Mouse (Mus musculus) hindbrain, postnatal 0 days (tissue): ENCODE measurements around the gene Mphosph9. TPM values are rescaled to one million over a fixed set of nuclear protein-coding genes. Genes with fewer than 3 reads are reported as not detected.

Source experiments
- ATAC-seq: fragments of 200-750 bp; cut with Nextera tagmentation; 2 replicates; pipeline ENCODE4 v1.8.0; 2017; ENCODE audit warnings: mild to moderate bottlenecking, moderate TSS enrichment, moderate library complexity
- DNase-seq: peaks from one replicate; pipeline ENCODE4 v3.0.0-alpha.2; 2015; ENCODE audit warnings: low spot score
- H3K27ac ChIP-seq: fragments of 300-500 bp; sonication (generic); 2 replicates; pipeline ENCODE4 v1.5.1; 2014; ENCODE audit warnings: mild to moderate bottlenecking
- H3K27me3 ChIP-seq: fragments of 300-500 bp; sonication (generic); 2 replicates; pipeline ENCODE4 v1.6.1; 2014; ENCODE audit warnings: low read length, mixed read lengths; ENCODE audit not compliant: insufficient read depth
- H3K36me3 ChIP-seq: fragments of 300-500 bp; sonication (generic); 2 replicates; pipeline ENCODE4 v1.6.1; 2014; ENCODE audit warnings: low read length, mixed read lengths; ENCODE audit not compliant: insufficient read depth
- H3K4me1 ChIP-seq: fragments of 300-500 bp; sonication (generic); 2 replicates; pipeline ENCODE4 v1.6.1; 2014; ENCODE audit warnings: antibody characterized with exemption, low read length, mixed read lengths; ENCODE audit not compliant: insufficient read depth
- H3K4me2 ChIP-seq: fragments of 300-500 bp; sonication (generic); 2 replicates; pipeline ENCODE4 v1.6.1; 2014; ENCODE audit warnings: low read depth, mild to moderate bottlenecking, low read length, moderate library complexity, mixed read lengths
- H3K4me3 ChIP-seq: fragments of 300-500 bp; sonication (generic); 2 replicates; pipeline ENCODE4 v1.5.1; 2014; ENCODE audit warnings: low read length
- H3K9ac ChIP-seq: fragments of 300-500 bp; sonication (generic); replicated peaks from 2 replicates; pipeline ENCODE4 v1.6.1; 2014; ENCODE audit warnings: mild to moderate bottlenecking, low read length, moderate library complexity, mixed read lengths
- H3K9me3 ChIP-seq: fragments of 300-500 bp; sonication (generic); 2 replicates; pipeline ENCODE4 v1.6.1; 2016; ENCODE audit warnings: low read length, mixed read lengths
- CTCF ChIP-seq: IDR thresholded peaks from 2 replicates; pipeline ENCODE4 v1.5.1; 2016; ENCODE audit warnings: antibody characterized with exemption, control low read depth, low read depth
- WGBS: fragments of 180-500 bp; shearing (Covaris S2); extraction: QIAGEN DNeasy Blood & Tissue Kit; methylation state at CpG from one replicate; pipeline ENCODE4 v1.1.7; 2014; 5-methylcytosine and 5-hydroxymethylcytosine counted together
- polyA plus RNA-seq: library from polyadenylated mRNA; unstranded; fragments of >200 nt; fragmentation: Nextera tagmentation; extraction: Ambion mirVana; gene quantifications from 2 replicates; pipeline ENCODE4 v1.2.1, GENCODE M21; 2015
- total RNA-seq: library from RNA; depleted of rRNA; stranded (reverse); fragments of >200 nt; gene quantifications from 2 replicates; pipeline ENCODE4 v1.2.3, GENCODE M21; 2014

Gene Mphosph9
- total and polyA plus RNA-seq, 2 experiments from 2014 or later = 9.2 to 20.7 TPM

GRCm38 (mm10) chr5:124353726-124354547 is 26.2 kb upstream of the Mphosph9 start:
- no peaks in the 10 kb centered on the region for H3K27me3 ChIP-seq
- DNase-seq (peak; percentile 69), ATAC-seq (no peak)
- no peaks in the 10 kb centered on the region for H3K9me3 ChIP-seq
- H3K4me1 ChIP-seq = peaks cover 14% of the 10 kb centered on the region
- TF ChIP-seq CTCF = no peak; the same call in 1 of the 2 replicates
- WGBS = under 1% methylated on average over 48 of the region's 132 CpGs
- H3K27ac ChIP-seq = peak overlapping the region; percentile 98
- H3K4me2 ChIP-seq = peak overlapping the region; percentile 90
- H3K36me3 ChIP-seq = peaks cover 2% of the 10 kb centered on the region; the same call in 1 of the 2 replicates
- peak overlapping the region; percentile 96 for H3K4me3 ChIP-seq
- H3K9ac ChIP-seq = peak overlapping the region; percentile 98

GRCm38 (mm10) chr5:124353011-124353725 is 25.4 kb upstream of the Mphosph9 start:
- peak overlapping the region; percentile 96 for H3K4me3 ChIP-seq
- H3K36me3 ChIP-seq = peaks cover 8% of the 10 kb centered on the region; the same call in 1 of the 2 replicates
- peak overlapping the region; percentile 98 for H3K27ac ChIP-seq
- peak overlapping the region; percentile 90 for H3K4me2 ChIP-seq
- H3K27me3 ChIP-seq = no peaks in the 10 kb centered on the region
- peak overlapping the region; percentile 98 for H3K9ac ChIP-seq
- ATAC-seq (no peak), DNase-seq (peak; percentile 58)
- H3K9me3 ChIP-seq = no peaks in the 10 kb centered on the region
- TF ChIP-seq CTCF = no peak
- H3K4me1 ChIP-seq = peaks cover 14% of the 10 kb centered on the region
- WGBS = under 1% methylated on average over 30 of the region's 32 CpGs

GRCm38 (mm10) chr5:124352141-124352920 is 24.6 kb upstream of the Mphosph9 start:
- peak overlapping the region; percentile 98 for H3K27ac ChIP-seq
- H3K9me3 ChIP-seq = no peaks in the 10 kb centered on the region
- peak overlapping the region; percentile 98 for H3K9ac ChIP-seq
- under 1% methylated on average over 27 of the region's 30 CpGs for WGBS
- H3K4me1 ChIP-seq = peaks cover 14% of the 10 kb centered on the region
- peak overlapping the region; percentile 96 for H3K4me3 ChIP-seq
- no peaks in the 10 kb centered on the region for H3K27me3 ChIP-seq
- ATAC-seq (peak; percentile 89), DNase-seq (peak; percentile 93)
- peak; percentile 39; the same call in 1 of the 2 replicates for TF ChIP-seq CTCF
- peak overlapping the region; percentile 90 for H3K4me2 ChIP-seq
- H3K36me3 ChIP-seq = peaks cover 12% of the 10 kb centered on the region; the same call in 1 of the 2 replicates

- Histone ChIP-seq H3K27me3 (no peaks in the 10 kb centered on the region), H3K4me2 (peak overlapping the region; percentile 90), H3K9me3 (no peaks in the 10 kb centered on the region)
Measured at GRCm38 (mm10) chr5:124351604-124352003, 23.8 kb upstream of the Mphosph9 start.

GRCm38 (mm10) chr5:124351111-124351560 is 23.4 kb upstream of the Mphosph9 start:
- Histone ChIP-seq H3K9me3 (no peaks in the 10 kb centered on the region), H3K4me3 (peak overlapping the region; percentile 96), H3K9ac (peak overlapping the region; percentile 98), H3K27ac (peak overlapping the region; percentile 98), H3K4me1 (peaks cover 14% of the 10 kb centered on the region), H3K36me3 (peaks cover 17% of the 10 kb centered on the region), H3K27me3 (no peaks in the 10 kb centered on the region), H3K4me2 (peak overlapping the region; percentile 90)
- peak; percentile 88 for ATAC-seq
- peak; percentile 94 for DNase-seq
- WGBS = 12% methylated on average over 7 of the region's 7 CpGs
- no peak for TF ChIP-seq CTCF

More at GRCm38 (mm10) chr5:124351604-124352003, 23.8 kb upstream of the Mphosph9 start:
- ATAC-seq = no peak
- DNase-seq = no peak
- H3K36me3 ChIP-seq = peaks cover 13% of the 10 kb centered on the region; the same call in 1 of the 2 replicates
- TF ChIP-seq CTCF = no peak
- peak overlapping the region; percentile 96 for H3K4me3 ChIP-seq
- WGBS = 26% methylated on average over 3 of the region's 3 CpGs
- peaks cover 14% of the 10 kb centered on the region for H3K4me1 ChIP-seq
- peak overlapping the region; percentile 98 for H3K27ac ChIP-seq
- H3K9ac ChIP-seq = peak overlapping the region; percentile 98

- H3K4me3 ChIP-seq = peak overlapping the region; percentile 96
- H3K4me2 ChIP-seq = peak overlapping the region; percentile 90
- no peaks in the 10 kb centered on the region for H3K9me3 ChIP-seq
- H3K27me3 ChIP-seq = no peaks in the 10 kb centered on the region
- H3K4me1 ChIP-seq = peaks cover 14% of the 10 kb centered on the region
- DNase-seq (peak; percentile 59), ATAC-seq (no peak)
- peak overlapping the region; percentile 98 for H3K27ac ChIP-seq
- H3K36me3 ChIP-seq = peaks cover 19% of the 10 kb centered on the region
- WGBS = 35% methylated on average over 2 of the region's 2 CpGs
- peak overlapping the region; percentile 17 for H3K9ac ChIP-seq
- TF ChIP-seq CTCF = no peak
Measured at GRCm38 (mm10) chr5:124350350-124350749, 22.6 kb upstream of the Mphosph9 start.
